Mouse (Mus musculus): ENCODE measurements around the gene Gucy1b2. TPM values are rescaled to one million over a fixed set of nuclear protein-coding genes. Genes with fewer than 3 reads are reported as not detected.

Gucy1b2 gene
- total and polyA plus RNA-seq, 2 experiments: not detected

DNA sequence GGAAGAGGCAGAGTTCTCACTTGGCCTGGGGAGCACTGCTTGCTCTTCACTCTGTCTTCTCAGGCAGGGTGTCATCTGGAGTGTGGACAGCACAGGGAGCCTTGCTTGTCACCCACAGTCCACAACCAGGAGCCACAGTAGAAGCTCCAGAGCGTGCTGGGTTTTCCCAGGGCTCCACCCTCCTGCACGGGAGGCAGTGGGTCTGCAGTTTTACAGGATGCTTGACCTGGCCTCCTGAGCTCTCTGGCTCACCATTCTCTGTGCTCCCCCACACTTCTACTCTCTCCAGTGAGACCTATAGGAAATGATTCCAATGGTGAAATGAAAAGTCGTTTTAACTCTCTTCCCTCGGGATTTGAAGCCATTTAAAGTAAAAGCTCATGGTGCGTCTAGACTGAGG, 106.3 kb downstream of the Gucy1b2 start:
- Histone ChIP-seq H3K4me3 (ENCODE audit: insufficient read depth, low read depth, low read length) (no peak overlapping the region), H3K27me3 (ENCODE audit: control insufficient read depth, insufficient read depth, low read length) (no peaks in the 10 kb centered on the region), H3K27ac (replicated peaks; ENCODE audit: insufficient read depth, low read depth, low read length) (no peak overlapping the region), H3K36me3 (ENCODE audit: control insufficient read depth, insufficient read depth, low read length) (no peaks in the 10 kb centered on the region), H3K79me2 (ENCODE audit: control insufficient read depth, insufficient read depth, low read length) (no peaks in the 10 kb centered on the region), H3K9ac (ENCODE audit: low read depth, low read length) (no peak overlapping the region), H3K4me1 (ENCODE audit: control insufficient read depth, insufficient read depth, low read length) (no peaks in the 10 kb centered on the region)
- 80% methylated on average over 5 of the region's 5 CpGs for WGBS
- DNase-seq (ENCODE audit: extremely low read depth, low read depth, low spot score): no peak
- no peak for TF ChIP-seq CTCF (IDR thresholded peaks at IDR 0.05; ENCODE audit: low read depth, low read length)
- TF ChIP-seq POLR2A (IDR thresholded peaks at IDR 0.05; ENCODE audit: extremely low read depth, insufficient read depth, low read length): no peak

DNA sequence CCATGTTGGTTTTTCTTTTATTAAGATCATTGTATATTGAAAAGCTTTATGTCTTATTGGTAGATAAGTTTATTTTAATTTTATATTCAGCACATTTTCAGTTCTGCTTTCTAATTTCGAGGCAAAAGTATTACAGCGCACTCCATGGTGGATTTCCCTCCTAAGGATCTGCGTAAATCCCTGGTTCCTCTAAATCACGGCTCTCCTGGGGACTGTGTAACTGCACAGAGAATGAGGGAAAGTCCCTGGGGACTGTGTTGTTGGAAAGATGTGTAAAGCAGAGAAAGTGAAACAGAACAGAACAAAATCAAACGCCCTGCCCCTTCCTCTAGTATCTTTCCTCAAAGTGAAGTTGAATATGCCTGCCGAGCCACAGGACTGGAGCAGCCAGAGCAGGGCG, 109.0 kb downstream of the Gucy1b2 start:
- H3K4me1 ChIP-seq (ENCODE audit: control insufficient read depth, insufficient read depth, low read length): no peaks in the 10 kb centered on the region
- no peaks in the 10 kb centered on the region for H3K27me3 ChIP-seq (ENCODE audit: control insufficient read depth, insufficient read depth, low read length)
- no peaks in the 10 kb centered on the region for H3K79me2 ChIP-seq (ENCODE audit: control insufficient read depth, insufficient read depth, low read length)
- H3K36me3 ChIP-seq (ENCODE audit: control insufficient read depth, insufficient read depth, low read length): no peaks in the 10 kb centered on the region
- no peak overlapping the region for H3K9ac ChIP-seq (ENCODE audit: low read depth, low read length)
- no peak overlapping the region for H3K27ac ChIP-seq (replicated peaks; ENCODE audit: insufficient read depth, low read depth, low read length)
- DNase-seq (ENCODE audit: extremely low read depth, low read depth, low spot score): no peak
- no peak for TF ChIP-seq POLR2A (IDR thresholded peaks at IDR 0.05; ENCODE audit: extremely low read depth, insufficient read depth, low read length)
- H3K4me3 ChIP-seq (ENCODE audit: insufficient read depth, low read depth, low read length): no peak overlapping the region
- WGBS: 85% methylated on average over 7 of the region's 7 CpGs

DNA sequence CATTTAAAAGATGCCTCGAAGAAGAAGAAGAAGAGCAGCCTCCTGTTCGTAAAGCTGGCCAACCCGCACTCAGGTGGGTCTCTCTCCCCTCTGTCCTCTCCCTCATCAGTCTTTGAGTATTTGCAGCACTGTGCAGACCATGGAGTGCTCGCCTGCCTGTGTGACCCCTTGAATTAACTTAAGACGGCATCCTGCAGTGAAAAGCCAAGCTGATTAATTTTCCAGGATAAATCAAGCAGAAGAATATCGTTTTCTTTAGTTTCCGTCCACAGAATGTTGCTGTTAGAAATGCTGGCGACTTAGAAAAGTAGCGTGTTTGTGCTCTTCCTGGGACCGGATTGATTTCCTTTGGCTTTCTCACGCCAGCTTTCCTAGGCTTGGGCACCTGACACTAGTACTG, 109.5 kb downstream of the Gucy1b2 start:
- TF ChIP-seq CTCF (IDR thresholded peaks at IDR 0.05; ENCODE audit: low read depth, low read length) (no peak), POLR2A (IDR thresholded peaks at IDR 0.05; ENCODE audit: extremely low read depth, insufficient read depth, low read length) (no peak)
- Histone ChIP-seq H3K36me3 (ENCODE audit: control insufficient read depth, insufficient read depth, low read length) (no peaks in the 10 kb centered on the region), H3K4me1 (ENCODE audit: control insufficient read depth, insufficient read depth, low read length) (no peaks in the 10 kb centered on the region), H3K79me2 (ENCODE audit: control insufficient read depth, insufficient read depth, low read length) (no peaks in the 10 kb centered on the region), H3K4me3 (ENCODE audit: insufficient read depth, low read depth, low read length) (no peak overlapping the region), H3K27me3 (ENCODE audit: control insufficient read depth, insufficient read depth, low read length) (no peaks in the 10 kb centered on the region), H3K27ac (replicated peaks; ENCODE audit: insufficient read depth, low read depth, low read length) (no peak overlapping the region), H3K9ac (ENCODE audit: low read depth, low read length) (no peak overlapping the region)
- WGBS: 92% methylated on average over 11 of the region's 11 CpGs
- DNase-seq (ENCODE audit: extremely low read depth, low read depth, low spot score): no peak

Other genes with a start within 250 kb of the Gucy1b2 start
- 5.6 and 5.9 TPM in 2 replicates for gene Rnaseh2b, start 163.7 kb downstream of the Gucy1b2 start, total RNA-seq (2014; rRNA removed)
- gene Rnaseh2b, start 163.7 kb downstream of the Gucy1b2 start, polyA plus RNA-seq (2012; rRNA removed): 0.85 and 1.3 TPM in 2 replicates
- gene Dleu7, start 163.2 kb downstream of the Gucy1b2 start, total RNA-seq (2014; rRNA removed): 0.20 TPM in 1 of 2 replicates, not detected in the other
- gene Dleu7, start 163.2 kb downstream of the Gucy1b2 start, polyA plus RNA-seq (2012; rRNA removed): 0.05 TPM in 1 of 2 replicates, not detected in the other
- gene Fam124a, start 99.4 kb upstream of the Gucy1b2 start, total RNA-seq (2014; rRNA removed): 3.6 and 4.2 TPM in 2 replicates
- 4.7 and 9.8 TPM in 2 replicates for gene Fam124a, start 99.4 kb upstream of the Gucy1b2 start, polyA plus RNA-seq (2012; rRNA removed)
- not detected in 2 replicates for gene Gm4131, start 110.6 kb upstream of the Gucy1b2 start, total RNA-seq (2014; rRNA removed)
- not detected in 2 replicates for gene Gm4131, start 110.6 kb upstream of the Gucy1b2 start, polyA plus RNA-seq (2012; rRNA removed)
- 0.07 and 0.09 TPM in 2 replicates for gene Serpine3, start 207.4 kb upstream of the Gucy1b2 start, total RNA-seq (2014; rRNA removed)
- 0.06 TPM in 1 of 2 replicates, not detected in the other for gene Serpine3, start 207.4 kb upstream of the Gucy1b2 start, polyA plus RNA-seq (2012; rRNA removed)

Measured in liver, adult 2 months (tissue).